Mouse (Mus musculus) lung, postnatal 0 days (tissue): ENCODE measurements around the gene Matk. TPM values are rescaled to one million over a fixed set of nuclear protein-coding genes. Genes with fewer than 3 reads are reported as not detected.

Source experiments
- ATAC-seq: fragments of 200-750 bp; cut with Nextera tagmentation; 2 replicates; pipeline ENCODE4 v1.8.0; 2017; ENCODE audit warnings: moderate library complexity
- DNase-seq: peaks from one replicate; pipeline ENCODE4 v3.0.0-alpha.2; 2016; ENCODE audit warnings: low spot score
- H3K27ac ChIP-seq: fragments of 300-500 bp; sonication (generic); 2 replicates; pipeline ENCODE4 v1.5.1; 2014; ENCODE audit warnings: antibody characterized with exemption, mild to moderate bottlenecking, low read length, mixed read lengths
- H3K27me3 ChIP-seq: fragments of 300-500 bp; sonication (generic); replicated peaks from 2 replicates; pipeline ENCODE4 v1.6.1; 2014; ENCODE audit warnings: low read length, mixed read lengths; ENCODE audit not compliant: insufficient read depth
- H3K36me3 ChIP-seq: fragments of 300-500 bp; sonication (generic); 2 replicates; pipeline ENCODE4 v1.6.1; 2014; ENCODE audit warnings: low read length, mixed read lengths; ENCODE audit not compliant: insufficient read depth
- H3K4me1 ChIP-seq: fragments of 300-500 bp; sonication (generic); 2 replicates; pipeline ENCODE4 v1.6.1; 2014; ENCODE audit warnings: antibody characterized with exemption, low read depth, low read length, mixed read lengths; ENCODE audit not compliant: insufficient read depth
- H3K4me2 ChIP-seq: fragments of 300-500 bp; sonication (generic); replicated peaks from 2 replicates; pipeline ENCODE4 v1.6.1; 2014; ENCODE audit warnings: low read depth, mild to moderate bottlenecking, low read length, moderate library complexity, mixed read lengths
- H3K4me3 ChIP-seq: fragments of 300-500 bp; sonication (generic); 2 replicates; pipeline ENCODE4 v1.5.1; 2014; ENCODE audit warnings: low read depth, low read length
- H3K9ac ChIP-seq: fragments of 300-500 bp; sonication (generic); replicated peaks from 2 replicates; pipeline ENCODE4 v1.6.1; 2014; ENCODE audit warnings: low read depth, mild to moderate bottlenecking
- H3K9me3 ChIP-seq: fragments of 300-500 bp; sonication (generic); 2 replicates; pipeline ENCODE4 v1.6.1; 2016; ENCODE audit warnings: low read length, mixed read lengths
- CTCF ChIP-seq: IDR thresholded peaks from 2 replicates; pipeline ENCODE4 v1.5.1; 2016; ENCODE audit warnings: antibody characterized with exemption, mild to moderate bottlenecking
- EP300 ChIP-seq: IDR thresholded peaks from 2 replicates; pipeline ENCODE4 v1.6.1; 2016; ENCODE audit warnings: antibody characterized with exemption, mild to moderate bottlenecking, control low read depth
- WGBS: fragments of 180-500 bp; shearing (Covaris S2); extraction: QIAGEN DNeasy Blood & Tissue Kit; methylation state at CpG from one replicate; pipeline ENCODE4 v1.1.7; 2014; 5-methylcytosine and 5-hydroxymethylcytosine counted together
- polyA plus RNA-seq: library from polyadenylated mRNA; unstranded; fragments of >200 nt; fragmentation: Nextera tagmentation; extraction: Ambion mirVana; gene quantifications from 2 replicates; pipeline ENCODE4 v1.2.1, GENCODE M21; 2015

Gene Matk
- polyA plus RNA-seq, 1 experiment from 2014 or later, result 1.5 TPM

DNA sequence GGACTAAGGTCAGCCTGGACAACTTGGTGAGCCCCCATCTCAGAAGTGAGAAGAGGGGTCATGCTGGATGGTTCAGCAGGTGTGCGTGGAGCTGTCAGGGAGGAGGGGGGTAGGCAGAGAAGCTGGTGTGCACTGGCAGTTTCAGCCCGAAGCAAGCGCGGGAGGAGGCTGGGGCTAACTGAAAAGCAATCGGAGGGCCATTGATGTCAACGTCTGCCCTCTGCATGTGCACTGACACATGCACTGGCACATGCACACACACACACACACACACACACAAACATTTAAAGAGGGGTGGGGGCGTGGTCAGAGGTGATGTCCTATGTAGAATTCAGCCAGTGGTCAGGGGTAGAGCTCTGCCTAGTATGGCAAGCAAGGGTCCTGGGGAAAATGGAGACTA is 21.3 kb upstream of the Matk start:
- no peak overlapping the region for H3K4me2 ChIP-seq
- H3K4me3 ChIP-seq, result no peak overlapping the region
- H3K9me3 ChIP-seq, result no peaks in the 10 kb centered on the region
- H3K9ac ChIP-seq, result no peak overlapping the region
- H3K27me3 ChIP-seq, result peaks cover 24% of the 10 kb centered on the region
- H3K27ac ChIP-seq, result no peak overlapping the region
- DNase-seq, result no peak
- TF ChIP-seq EP300, result no peak
- no peak for TF ChIP-seq CTCF
- H3K4me1 ChIP-seq, result no peaks in the 10 kb centered on the region; the same call in 1 of the 2 replicates
- ATAC-seq, result no peak
- H3K36me3 ChIP-seq, result no peaks in the 10 kb centered on the region
- 51% methylated on average over 7 of the region's 7 CpGs for WGBS

- peak; percentile 93 for DNase-seq
- Histone ChIP-seq H3K4me3 (peak within 1 kb of the TSS; percentile 60), H3K9ac (peak within 1 kb of the TSS; percentile 13), H3K27me3 (peaks cover 24% of the 10 kb centered on the region), H3K9me3 (no peaks in the 10 kb centered on the region), H3K4me1 (no peaks in the 10 kb centered on the region; the same call in 1 of the 2 replicates), H3K36me3 (no peaks in the 10 kb centered on the region), H3K27ac (no peak within 1 kb of the TSS), H3K4me2 (peak within 1 kb of the TSS; percentile 65)
- peak; percentile 96 for ATAC-seq
- WGBS, result 6% methylated on average over 24 of the region's 29 CpGs
- TF ChIP-seq EP300, result no peak
- TF ChIP-seq CTCF, result no peak
Observed at GRCm38 (mm10) chr10:81232580-81233225, 20.0 kb upstream of the Matk start, which contains the start of gene Zfr2. Zfr2 (plus strand) TSS chr10:81233155.

DNA sequence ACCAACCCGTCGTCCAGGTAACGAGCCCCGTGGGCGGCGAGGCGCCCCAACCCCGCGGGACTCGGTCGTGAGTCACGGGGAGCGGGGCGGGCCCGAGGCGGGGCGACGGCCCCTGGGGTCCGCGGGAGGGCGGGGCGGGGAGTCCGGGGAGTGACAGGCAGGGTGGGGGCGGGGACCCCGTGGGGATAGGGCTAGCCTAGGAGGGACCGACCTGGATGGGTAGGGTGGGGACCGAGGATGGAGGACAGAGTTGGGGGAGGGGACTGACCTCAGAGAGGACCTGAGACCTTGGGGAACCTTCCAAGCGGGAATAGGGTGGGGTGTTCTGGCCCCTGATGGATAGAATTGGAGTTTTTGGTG is 19.5 kb upstream of the Matk start:
- WGBS, result under 1% methylated on average over 18 of the region's 28 CpGs
- H3K27ac ChIP-seq, result no peak overlapping the region
- no peaks in the 10 kb centered on the region; the same call in 1 of the 2 replicates for H3K4me1 ChIP-seq
- no peaks in the 10 kb centered on the region for H3K36me3 ChIP-seq
- ATAC-seq (no peak; the same call in 1 of the 2 replicates), DNase-seq (no peak)
- no peaks in the 10 kb centered on the region for H3K9me3 ChIP-seq
- H3K4me2 ChIP-seq, result peak overlapping the region; percentile 65
- TF ChIP-seq EP300 (no peak), CTCF (no peak)
- H3K27me3 ChIP-seq, result peaks cover 24% of the 10 kb centered on the region
- peak overlapping the region; percentile 13 for H3K9ac ChIP-seq
- peak overlapping the region; percentile 60 for H3K4me3 ChIP-seq

DNA sequence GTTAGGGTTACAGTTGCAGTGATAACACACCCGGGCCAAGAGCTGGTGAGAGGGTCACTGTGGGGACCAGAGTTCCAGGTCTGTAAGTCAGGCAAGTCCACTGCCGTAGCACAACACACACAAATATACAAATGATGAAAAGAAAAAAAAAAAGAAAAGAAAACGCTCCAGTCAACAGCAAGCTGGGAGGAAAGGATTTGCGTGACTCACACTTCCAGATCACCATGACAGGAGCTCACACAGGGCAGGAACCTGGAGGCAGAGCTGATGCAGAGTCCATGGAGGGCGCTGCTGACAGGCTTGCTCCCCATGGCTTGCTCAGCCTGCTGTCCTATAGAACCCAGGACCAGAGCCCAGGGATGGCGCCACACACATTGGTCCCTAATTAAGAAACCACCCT is 18.5 kb upstream of the Matk start:
- H3K4me3 ChIP-seq, result no peak overlapping the region
- peaks cover 20% of the 10 kb centered on the region for H3K27me3 ChIP-seq
- ATAC-seq, result no peak
- H3K4me2 ChIP-seq, result no peak overlapping the region
- no peak overlapping the region for H3K27ac ChIP-seq
- no peaks in the 10 kb centered on the region; the same call in 1 of the 2 replicates for H3K4me1 ChIP-seq
- DNase-seq, result no peak
- no peaks in the 10 kb centered on the region for H3K36me3 ChIP-seq
- TF ChIP-seq EP300 (no peak), CTCF (no peak)
- no peak overlapping the region for H3K9ac ChIP-seq
- no peaks in the 10 kb centered on the region for H3K9me3 ChIP-seq
- 76% methylated on average over 6 of the region's 6 CpGs for WGBS

DNA sequence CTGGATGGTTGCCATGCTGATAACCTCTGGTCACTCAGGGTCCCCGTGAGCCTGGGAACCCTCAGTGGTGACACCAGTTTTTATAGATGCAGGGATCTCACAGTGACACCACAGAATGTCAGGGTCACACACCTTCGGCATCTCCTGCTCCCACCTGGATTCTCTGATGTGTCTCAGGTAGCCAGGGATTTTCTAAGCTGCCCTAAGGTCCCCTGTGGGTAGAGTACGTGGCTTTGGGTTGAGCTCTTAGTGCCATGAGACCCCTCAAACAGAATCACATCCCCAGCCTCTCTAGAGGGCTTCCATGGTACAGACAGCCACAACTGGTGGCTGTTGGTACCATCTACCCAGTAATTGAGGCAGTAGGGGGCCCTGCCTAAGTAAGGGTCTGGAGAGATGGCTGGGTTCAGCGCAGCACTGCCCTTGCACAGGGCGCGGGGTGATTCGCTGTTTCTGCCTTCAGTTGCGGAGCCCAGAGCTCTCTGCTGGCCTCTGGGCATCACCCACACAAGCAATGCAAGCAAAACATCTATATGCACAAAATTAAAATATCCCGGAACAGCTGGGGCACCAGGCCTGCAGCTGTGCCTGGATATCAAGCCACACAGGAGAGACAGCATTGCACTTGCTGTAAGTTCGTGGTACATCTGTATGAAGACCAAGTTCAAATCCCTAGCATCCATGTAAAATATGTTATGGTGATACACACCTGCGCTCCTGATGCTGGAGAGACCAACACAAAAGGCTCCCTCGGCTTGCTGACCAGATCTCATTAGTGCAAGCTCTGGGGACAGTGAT is 16.1 kb upstream of the Matk start:
- Histone ChIP-seq H3K9ac (no peak overlapping the region), H3K27ac (no peak overlapping the region), H3K4me1 (no peaks in the 10 kb centered on the region; the same call in 1 of the 2 replicates), H3K4me2 (no peak overlapping the region), H3K9me3 (no peaks in the 10 kb centered on the region), H3K27me3 (peaks cover 14% of the 10 kb centered on the region), H3K4me3 (no peak overlapping the region), H3K36me3 (no peaks in the 10 kb centered on the region)
- DNase-seq (no peak), ATAC-seq (no peak)
- WGBS, result 80% methylated on average over 12 of the region's 12 CpGs
- TF ChIP-seq CTCF (no peak), EP300 (no peak)

DNA sequence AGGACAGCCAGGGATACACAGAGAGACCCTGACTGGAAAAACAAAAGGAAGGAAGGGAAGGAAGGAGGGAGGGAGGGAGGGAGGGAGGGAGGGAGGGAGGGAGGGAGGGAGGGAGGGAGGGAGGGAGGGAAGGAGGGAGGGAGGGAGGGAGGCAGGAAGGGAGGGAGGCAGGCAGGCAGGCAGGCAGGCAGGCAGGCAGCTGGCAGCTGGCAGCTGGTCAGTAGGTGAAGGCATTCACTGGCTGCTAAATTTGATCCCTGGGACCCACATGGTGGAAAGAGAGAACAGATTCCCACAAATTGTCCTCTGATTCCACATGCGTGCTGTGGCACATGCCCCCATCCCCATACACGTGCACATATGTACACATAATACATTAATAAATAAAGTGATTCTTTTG is 14.1 kb upstream of the Matk start:
- Histone ChIP-seq H3K27ac (no peak overlapping the region), H3K36me3 (no peaks in the 10 kb centered on the region), H3K27me3 (peaks cover 14% of the 10 kb centered on the region), H3K9me3 (no peaks in the 10 kb centered on the region), H3K9ac (no peak overlapping the region), H3K4me3 (no peak overlapping the region), H3K4me2 (no peak overlapping the region), H3K4me1 (no peaks in the 10 kb centered on the region; the same call in 1 of the 2 replicates)
- TF ChIP-seq EP300, result no peak
- TF ChIP-seq CTCF, result no peak
- no peak for ATAC-seq
- DNase-seq, result no peak
- WGBS, result 56% methylated on average over 2 of the region's 2 CpGs
